Mouse (Mus musculus) T-helper 17 cell (primary cell): ENCODE measurements around the gene Ddx41.

Experiments used
- in situ Hi-C, 2 experiments: fragments of 300-600 bp; cut with MboI, MseI; formaldehyde crosslinking; loops; 1 replicate in 1 of 2; 2 replicates in 1 of 2; pipeline ENCODE4 v1.15.1; 2025; ENCODE audit warnings: high pct_unique_total_duplicates in 2 of 2

Gene Ddx41

GRCm38 (mm10) chr13:55543447-55543846, 7.0 kb upstream of the Ddx41 start:
- in situ Hi-C loops, result loop anchor here in 1 of 2 experiments (10.0 kb wide), 1 partner anchor 889 kb away; no protein-coding TSS in a partner anchor

- in situ Hi-C loops, result loop anchor here in 1 of 2 experiments (10.0 kb wide), 1 partner anchor 888 kb away; no protein-coding TSS in a partner anchor
Measured at GRCm38 (mm10) chr13:55542891-55543290, 6.4 kb upstream of the Ddx41 start.

GRCm38 (mm10) chr13:55540933-55541332, 4.5 kb upstream of the Ddx41 start:
- in situ Hi-C loops, result loop anchor here in 1 of 2 experiments (10.0 kb wide), 1 partner anchor 886 kb away; no protein-coding TSS in a partner anchor

- in situ Hi-C loops, result no loop called here
Measured at GRCm38 (mm10) chr13:55535796-55536193, 663 bp downstream of the Ddx41 start.

- in situ Hi-C loops, result no loop called here
Measured at GRCm38 (mm10) chr13:55535191-55535590, 1.3 kb downstream of the Ddx41 start.

- in situ Hi-C loops, result no loop called here
Measured at GRCm38 (mm10) chr13:55529198-55529915, 7.1 kb downstream of the Ddx41 start, which contains the start of gene Dok3. TSS of gene Dok3 (minus strand) at chr13:55529296.

- in situ Hi-C loops, result no loop called here
Measured at GRCm38 (mm10) chr13:55527834-55528772, 8.4 kb downstream of the Ddx41 start.

GRCm38 (mm10) chr13:55527212-55527611, 9.2 kb downstream of the Ddx41 start:
- in situ Hi-C loops, result no loop called here

GRCm38 (mm10) chr13:55525733-55526553, 10.5 kb downstream of the Ddx41 start:
- in situ Hi-C loops, result no loop called here

GRCm38 (mm10) chr13:55523951-55524600, 12.4 kb downstream of the Ddx41 start:
- in situ Hi-C loops, result loop anchor here in 1 of 2 experiments (5.0 kb wide), 2 partner anchors 37 to 122 kb away; partner anchors contain the start of gene Dbn1

GRCm38 (mm10) chr13:55523278-55523677, 13.2 kb downstream of the Ddx41 start:
- in situ Hi-C loops, result loop anchor here in 1 of 2 experiments (5.0 kb wide), 2 partner anchors 36 to 121 kb away; partner anchors contain the start of gene Dbn1

- in situ Hi-C loops, result loop anchor here in 1 of 2 experiments (5.0 kb wide), 2 partner anchors 35 to 120 kb away; partner anchors contain the start of gene Dbn1
Measured at GRCm38 (mm10) chr13:55522730-55523129, 13.7 kb downstream of the Ddx41 start.

GRCm38 (mm10) chr13:55519606-55520005, 16.9 kb downstream of the Ddx41 start:
- in situ Hi-C loops, result loop anchor here (5.0 to 10.0 kb wide), 3 partner anchors 32 to 117 kb away; partner anchors contain the start of gene Dbn1 (in 1 of the 2)

GRCm38 (mm10) chr13:55516955-55517354, 19.5 kb downstream of the Ddx41 start:
- in situ Hi-C loops, result loop anchor here in 1 of 2 experiments (10.0 kb wide), 1 partner anchor 112 kb away; no protein-coding TSS in a partner anchor

GRCm38 (mm10) chr13:55513828-55514227, 22.6 kb downstream of the Ddx41 start:
- in situ Hi-C loops, result loop anchor here in 1 of 2 experiments (5.0 to 10.0 kb wide), 2 partner anchors 37 to 109 kb away; no protein-coding TSS in a partner anchor

- in situ Hi-C loops, result loop anchor here in 1 of 2 experiments (5.0 to 10.0 kb wide), 2 partner anchors 36 to 108 kb away; no protein-coding TSS in a partner anchor
Measured at GRCm38 (mm10) chr13:55513111-55513748, 23.2 kb downstream of the Ddx41 start, which contains the start of gene Pdlim7. TSS of gene Pdlim7 (minus strand) at chr13:55513676.

GRCm38 (mm10) chr13:55512379-55513031, 24.0 kb downstream of the Ddx41 start:
- in situ Hi-C loops, result loop anchor here in 1 of 2 experiments (5.0 to 10.0 kb wide), 2 partner anchors 35 to 108 kb away; no protein-coding TSS in a partner anchor

GRCm38 (mm10) chr13:55511492-55511861, 25.0 kb downstream of the Ddx41 start:
- in situ Hi-C loops, result loop anchor here in 1 of 2 experiments (5.0 to 10.0 kb wide), 2 partner anchors 34 to 107 kb away; no protein-coding TSS in a partner anchor
